Mouse (Mus musculus) thymus, adult 18-20 months (tissue): Measurements from ENCODE around the gene Nicn1.
"Not testable (repeated sequence)": the region's sequence is repeated elsewhere in the genome, so short reads cannot be mapped to it uniquely, and the experiment has no call there.

ENCODE experiments used
- DNase-seq, 2 experiments: peaks; one replicate each; pipeline ENCODE4 v3.0.0; 2022; ENCODE audit warnings: mixed read lengths in 2 of 2

Gene Nicn1

DNA sequence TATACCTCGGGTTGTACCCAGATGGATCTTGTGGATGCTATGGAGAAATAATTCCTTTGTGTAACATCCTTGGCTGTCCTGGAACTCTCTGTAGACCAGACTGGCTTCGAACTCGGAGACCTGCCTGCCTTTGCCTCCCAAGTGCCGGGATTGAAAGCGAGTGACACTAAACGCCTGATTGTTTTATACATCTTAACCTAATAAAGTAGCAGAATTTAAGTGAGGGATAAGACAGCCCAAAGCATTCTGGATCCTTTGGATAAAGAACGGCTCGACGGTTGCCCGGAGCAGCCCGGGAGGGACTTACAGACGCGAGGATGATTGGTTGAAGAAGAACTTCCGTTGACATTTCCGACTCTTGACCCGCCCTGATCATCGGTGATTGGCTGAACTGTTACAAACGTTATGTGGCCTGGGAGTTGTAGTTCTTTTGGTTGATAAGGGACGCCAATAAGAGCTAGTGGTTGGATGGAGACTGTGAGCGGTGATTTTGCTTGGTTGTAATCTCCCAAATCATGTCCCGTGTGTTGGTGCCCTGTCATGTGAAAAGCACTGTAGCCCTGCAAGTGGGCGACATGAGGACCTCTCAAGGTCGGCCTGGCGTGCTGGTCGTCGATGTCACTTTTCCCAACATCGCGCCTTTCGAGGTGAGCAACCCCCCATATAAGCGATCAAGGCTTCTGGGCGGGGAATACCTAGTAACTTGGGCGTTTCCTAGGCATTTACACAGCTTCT is at the start of gene Nicn1:
Gene Nicn1, plus strand, starts transcription at position 414 of the 735 bp plus-strand sequence.
- DNase-seq: peak; percentile 81 to 89

DNA sequence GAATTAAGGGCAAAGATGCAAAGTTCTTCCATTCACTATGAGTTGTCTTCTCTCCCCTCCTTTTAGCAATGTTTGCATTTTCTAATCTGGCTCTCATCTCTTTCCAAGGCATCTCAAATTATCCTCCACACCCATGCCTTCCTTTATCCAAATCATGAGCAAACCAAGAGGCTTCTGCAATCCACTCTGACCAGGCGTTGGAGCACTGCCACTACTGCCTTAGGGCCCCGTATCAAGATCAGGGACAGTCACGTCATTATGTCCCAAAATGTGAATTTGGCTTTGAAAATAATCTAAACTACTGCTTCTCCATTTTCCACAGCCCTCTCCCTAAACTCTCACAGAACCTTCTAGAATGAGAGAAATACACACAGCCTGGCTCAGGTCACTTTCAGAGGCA is 45.7 kb upstream of the Nicn1 start:
- no peak for DNase-seq

DNA sequence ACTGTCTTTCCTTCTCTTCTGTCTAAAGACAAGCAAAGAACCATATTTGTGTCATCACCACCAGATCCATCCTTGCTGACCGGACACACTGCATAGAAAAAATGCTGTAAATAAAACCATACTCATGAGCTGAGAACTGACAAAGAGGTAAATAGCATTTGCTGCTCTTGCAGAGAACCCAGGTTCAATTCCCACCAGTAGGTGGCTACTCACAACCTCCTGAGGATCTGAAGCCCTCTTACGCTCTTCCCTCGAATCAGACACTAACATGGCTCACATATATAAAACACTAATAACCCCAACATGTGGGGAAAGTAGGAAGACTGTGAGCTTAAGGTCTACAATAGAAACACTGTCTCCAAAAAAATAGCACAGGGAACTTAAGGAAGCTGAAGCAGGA is 45.2 kb upstream of the Nicn1 start:
- no peak for DNase-seq

DNA sequence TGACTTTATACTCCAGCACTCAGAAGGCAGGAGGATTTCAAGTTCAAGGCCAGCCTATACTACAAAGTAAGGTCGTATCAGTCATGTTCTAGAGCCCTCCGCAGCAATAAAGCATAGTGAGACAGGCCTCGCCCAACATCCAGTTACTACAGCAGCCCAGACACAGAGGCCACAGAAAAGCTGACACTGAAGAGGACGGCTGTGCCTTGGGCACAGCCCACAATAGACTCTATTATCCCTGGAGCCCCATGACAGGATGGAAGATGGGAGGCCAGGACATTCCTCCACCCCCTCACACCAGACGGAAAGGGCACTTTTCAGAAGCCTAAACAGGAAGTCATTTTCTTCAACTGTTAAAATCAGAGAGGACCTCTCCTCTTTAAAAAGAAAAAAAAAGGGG is 41.3 kb upstream of the Nicn1 start:
- DNase-seq: no peak

DNA sequence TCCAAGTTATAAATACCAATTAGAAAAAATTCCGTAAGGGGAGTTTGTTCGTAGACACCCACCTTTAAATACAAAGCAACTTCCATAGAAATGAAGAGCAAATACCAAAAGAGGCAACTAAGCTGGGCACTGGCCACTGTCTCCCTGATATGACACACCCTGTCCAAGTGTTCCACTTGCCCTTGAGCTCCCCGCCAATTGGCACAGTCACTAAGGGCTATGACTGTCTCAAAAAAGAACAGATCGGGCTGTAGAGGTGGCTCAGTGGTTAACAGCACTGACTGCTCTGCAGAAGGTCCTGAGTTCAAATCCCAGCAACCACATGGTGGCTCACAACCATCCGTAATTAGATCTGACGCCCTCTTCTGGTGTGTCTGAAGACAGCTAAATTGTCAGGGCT is 38.4 kb upstream of the Nicn1 start:
- DNase-seq: no peak

DNA sequence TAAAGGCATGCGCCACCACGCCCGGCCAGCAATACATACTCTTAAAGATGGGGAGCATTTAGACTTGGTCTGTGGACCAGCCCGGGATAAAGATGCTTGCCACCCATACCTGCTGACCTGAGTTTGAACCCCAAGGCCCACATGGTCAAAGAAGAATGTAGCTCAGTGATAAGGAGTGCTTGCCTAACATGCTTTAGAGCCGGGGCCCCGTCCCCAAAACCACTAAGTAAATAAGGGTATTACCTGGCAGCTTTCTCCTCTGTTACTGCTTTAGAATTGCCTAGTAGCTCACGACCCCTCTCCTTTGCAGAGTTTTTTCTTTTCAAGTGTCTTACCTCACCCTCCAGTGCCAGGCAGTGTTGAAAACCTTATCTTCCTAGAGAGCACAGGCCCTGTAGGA is 37.5 kb upstream of the Nicn1 start:
- DNase-seq: no peak

DNA sequence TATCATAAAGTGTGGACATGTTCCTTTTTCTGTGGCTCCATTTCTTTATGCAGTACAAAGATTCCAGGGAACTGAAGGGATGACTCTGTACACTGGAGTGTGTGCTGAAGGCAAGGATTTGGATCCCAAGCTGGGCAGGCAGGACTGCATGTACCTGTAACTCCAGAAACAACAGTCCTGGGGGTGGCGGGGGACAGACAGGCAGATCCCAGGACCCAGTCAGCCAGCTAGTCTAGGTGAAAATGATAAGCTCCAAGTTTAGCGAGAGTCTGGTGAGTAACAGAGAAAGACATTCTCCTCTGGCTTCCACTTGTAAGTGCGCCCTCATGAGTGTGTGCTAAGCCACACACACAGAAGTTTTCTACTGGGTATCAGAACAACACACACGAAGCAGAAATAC is 29.7 kb upstream of the Nicn1 start:
- DNase-seq: no peak

DNA sequence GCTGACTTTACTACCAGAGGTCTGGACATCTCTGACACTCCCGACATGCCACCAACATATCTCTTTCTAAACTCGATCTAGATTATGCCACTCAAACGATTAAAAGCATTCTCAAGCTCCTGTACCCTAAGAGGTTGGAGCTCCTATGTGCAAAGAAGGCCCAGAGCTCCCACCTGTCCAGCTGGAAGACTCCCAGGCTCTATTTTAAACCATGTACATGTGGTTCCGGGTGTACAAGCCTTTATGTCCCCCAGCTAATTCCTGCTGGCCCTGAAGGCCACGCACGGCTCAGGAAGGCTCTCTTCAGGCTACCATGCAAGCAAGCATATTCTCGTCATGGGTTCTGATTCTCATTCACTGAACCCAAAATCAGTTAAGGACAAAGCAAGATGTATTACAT is 28.4 kb upstream of the Nicn1 start:
- no peak for DNase-seq

DNA sequence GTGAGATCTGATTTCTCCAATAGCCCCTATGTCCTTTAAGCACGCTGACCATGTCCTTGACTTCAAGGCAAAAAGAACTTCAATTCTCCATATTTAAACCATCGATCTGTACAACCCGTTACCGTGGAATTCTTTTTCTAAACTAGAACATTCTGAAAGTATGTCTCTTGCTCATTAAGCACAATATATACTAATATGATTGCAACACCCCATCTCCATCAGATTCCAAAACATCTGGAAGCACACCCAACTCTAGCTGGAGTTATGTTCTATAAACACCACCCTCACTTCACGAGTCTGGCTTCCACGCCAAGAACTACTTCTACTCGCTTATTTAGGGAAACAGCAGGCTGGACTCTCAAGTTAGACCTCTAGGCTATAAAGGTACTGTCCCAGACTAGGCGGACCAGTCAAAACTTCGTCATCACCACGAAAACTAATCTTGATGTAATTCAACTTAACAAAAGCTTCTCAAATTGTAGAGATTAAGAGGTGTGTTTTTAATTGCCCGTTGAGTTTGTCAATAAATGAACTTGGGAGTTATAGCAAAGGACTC is 27.7 kb upstream of the Nicn1 start:
- DNase-seq: no peak

DNA sequence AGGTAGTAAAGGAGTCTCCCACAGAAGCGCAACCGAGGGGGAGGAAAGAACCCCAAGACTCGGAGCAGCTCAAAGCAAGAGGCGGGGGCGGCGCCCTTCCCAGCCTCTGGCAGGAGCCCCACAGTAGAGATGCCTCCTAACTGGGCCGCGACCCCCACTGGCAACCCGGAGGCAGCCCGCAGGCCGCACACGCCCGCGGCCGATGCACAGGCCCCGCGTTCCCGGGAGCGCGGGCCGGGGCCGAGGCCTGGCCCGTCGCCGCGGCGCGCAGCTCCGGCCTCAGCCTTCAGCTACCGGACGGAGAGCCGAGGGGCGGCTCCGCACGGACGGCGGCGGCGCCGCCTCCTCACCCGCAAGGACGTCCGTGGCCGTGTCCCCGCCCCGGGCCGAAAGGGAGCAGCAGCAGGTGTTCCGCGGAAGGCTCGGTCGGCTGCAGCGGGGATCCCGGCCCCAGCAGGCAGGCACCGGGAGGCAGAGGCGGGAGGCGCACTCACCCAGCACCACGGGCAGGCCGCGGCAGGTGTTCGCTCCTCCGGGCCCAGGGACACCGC is 27.0 kb upstream of the Nicn1 start:
- peak; percentile 37 to 68 for DNase-seq

DNA sequence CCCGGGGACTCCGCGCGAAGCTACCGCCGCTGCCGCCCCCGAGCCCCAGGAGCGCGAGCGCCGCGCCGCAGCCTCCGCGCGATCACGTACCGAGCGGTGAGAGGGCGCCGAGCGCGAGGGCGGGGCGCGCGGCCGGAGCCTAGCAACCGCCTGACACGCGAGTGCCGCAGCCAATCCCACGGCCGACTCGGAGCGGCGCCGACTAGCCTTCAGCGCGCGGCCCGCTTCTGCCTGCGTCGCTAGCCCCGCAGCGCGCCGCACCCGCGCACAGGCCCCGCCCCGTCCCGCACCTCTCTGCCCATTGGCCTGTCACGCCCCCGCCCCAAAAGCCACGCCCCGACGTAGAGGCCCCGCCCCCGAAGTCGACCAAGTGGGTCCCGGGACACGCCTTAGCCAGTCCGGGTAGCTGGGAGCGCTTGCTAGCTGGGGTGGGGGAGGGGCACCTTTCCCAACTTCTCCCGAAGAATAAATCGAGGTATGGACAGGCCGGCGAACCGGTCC is 26.5 kb upstream of the Nicn1 start, which contains the start of gene Dag1:
Gene Dag1, minus strand, starts transcription at position 269 of the 501 bp plus-strand sequence.
- peak; percentile 91 to 93 for DNase-seq

DNA sequence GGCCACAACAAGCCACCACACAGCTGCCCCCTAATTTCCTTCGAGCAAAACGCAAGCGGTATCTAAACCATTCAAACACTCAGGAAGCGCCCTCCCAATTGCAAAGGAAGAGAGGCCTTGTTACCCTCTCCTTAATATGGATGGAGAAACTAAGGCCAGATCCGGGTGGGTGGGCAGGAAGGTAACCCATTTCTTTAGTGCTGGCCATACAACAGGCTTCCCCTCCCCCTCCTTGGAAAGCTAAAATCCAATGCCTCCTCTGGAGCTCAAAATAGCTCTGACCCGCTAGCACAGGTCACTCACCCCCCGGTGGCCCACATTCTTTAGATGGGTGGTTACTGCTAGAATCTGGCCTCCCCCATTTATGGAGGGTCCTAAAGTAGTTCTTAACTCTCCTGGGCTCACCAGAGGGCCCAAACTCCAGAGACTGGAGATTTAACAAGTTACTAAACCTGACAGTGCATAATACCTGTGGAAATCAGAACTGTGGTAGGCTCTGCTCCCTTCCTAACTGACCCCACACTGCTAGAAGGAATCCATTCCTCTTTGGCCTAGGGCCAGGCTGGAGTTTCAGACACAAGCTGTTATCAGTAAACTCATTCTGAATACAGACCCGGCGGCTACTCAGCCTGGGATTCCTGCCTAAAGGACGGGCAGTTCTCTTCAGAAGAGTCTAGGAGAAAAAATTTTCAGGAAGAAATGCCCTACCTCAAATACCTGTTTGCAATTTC is 25.9 kb upstream of the Nicn1 start:
- DNase-seq: no peak

DNA sequence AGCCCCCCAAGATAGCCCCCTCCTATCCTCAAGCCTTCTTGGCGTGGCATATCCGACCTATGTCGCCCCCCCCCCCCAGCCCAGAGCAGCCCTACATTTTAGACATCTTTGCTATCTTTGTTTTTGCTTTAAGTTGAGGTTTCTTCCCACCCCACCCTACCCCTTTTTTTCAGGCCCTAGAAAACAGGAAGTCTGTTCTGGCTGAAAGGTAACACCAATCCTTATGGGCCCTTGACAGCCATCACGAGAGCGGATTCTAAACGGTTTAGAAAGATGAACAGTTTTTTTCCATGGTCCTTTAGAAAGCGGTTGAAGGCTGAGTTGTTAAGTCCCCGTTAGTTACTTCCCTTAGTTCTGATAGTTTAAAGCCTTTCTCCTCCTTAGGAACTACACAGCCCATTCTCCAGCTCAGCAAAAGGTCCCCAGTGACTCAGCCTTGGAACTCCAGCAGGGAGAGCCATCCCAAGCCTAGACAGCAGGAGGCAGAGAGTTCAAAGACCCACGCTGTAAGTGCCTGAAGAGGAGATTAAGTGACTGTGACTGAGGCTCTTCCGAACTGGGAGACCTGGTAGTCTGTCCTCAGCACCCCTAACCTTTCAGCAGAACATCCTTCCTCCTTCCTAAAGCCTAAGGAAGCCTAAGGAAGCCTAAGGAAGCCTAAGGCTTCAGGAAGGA is 23.8 kb upstream of the Nicn1 start:
- DNase-seq: no peak

DNA sequence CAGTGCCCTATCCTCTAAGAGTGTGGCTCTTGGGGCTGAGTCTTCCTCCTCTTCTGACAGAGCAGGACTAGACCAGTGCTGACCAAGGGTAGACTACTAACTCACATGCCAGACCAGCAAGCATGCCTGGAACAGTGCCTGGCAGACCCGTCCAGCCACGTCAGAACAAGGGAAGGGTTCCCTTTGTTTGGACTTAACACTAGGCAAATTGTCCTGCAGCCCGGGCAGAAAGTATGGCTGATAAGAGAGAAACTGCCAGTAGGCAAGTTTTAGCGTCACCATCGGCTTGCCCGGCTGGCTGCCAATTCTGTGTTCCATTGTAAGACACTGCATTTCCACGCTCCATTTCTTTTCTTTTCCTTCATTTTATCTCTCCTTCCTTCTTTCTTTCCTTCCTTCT is 22.5 kb upstream of the Nicn1 start:
- no peak for DNase-seq

DNA sequence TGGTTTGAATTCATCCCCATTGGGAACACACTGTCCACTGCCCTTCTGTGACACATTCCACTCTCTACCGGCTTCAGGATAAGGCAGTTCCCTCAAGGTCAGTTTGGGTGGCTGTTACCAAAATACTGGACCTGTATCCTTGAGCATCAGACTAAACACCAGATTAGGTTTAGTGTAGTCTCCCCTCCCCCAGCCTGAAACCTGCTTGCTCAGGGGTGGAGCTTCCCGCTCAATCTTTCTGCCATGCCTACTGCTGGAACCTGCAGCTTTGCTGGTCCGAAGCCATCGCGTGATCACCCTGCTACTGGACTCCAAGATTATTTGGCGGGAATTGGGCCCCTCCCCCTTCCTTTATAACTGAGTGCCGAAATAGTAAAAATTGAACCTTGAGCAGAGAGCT is 21.5 kb upstream of the Nicn1 start:
- DNase-seq: not testable (repeated sequence)

DNA sequence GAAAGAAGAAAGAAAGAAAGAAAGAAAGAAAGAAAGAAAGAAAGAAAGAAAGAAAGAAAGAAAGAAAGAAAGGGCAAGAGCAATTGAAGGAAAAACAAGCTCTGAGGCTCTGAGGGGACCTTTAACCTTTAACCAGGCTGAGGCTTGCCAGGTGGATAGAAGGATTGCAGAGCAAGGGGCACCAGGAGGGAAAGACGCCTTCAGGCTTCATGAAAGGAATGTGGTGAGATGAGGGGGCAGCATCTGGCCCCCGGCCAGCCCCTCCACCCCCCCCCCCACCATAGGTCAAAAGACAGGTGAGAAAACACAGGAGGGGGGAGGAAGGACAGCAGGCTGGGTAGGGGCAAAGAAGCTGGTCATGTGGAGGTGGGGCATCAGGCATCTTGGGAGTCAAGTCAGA is 18.3 kb upstream of the Nicn1 start:
- DNase-seq: no peak

DNA sequence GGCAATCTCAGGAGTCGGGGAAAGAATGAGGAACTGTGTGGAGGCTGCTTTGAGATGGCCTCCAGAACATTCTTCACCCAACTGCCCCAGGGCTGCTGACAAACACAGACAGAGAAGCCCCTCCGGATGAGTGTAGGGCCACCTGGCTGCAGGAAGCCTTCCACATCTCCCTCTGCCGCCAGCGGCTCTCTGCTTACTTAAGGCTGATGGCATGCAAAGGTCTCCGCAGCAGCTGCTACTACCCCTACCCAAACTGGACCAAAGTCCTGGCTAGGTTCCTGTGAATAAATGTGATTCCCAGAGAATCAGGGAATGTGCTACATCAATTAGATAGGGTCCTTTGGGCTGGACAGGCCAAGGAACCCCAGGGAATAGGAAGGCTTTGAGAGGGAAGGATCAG is 17.5 kb upstream of the Nicn1 start:
- no peak for DNase-seq

DNA sequence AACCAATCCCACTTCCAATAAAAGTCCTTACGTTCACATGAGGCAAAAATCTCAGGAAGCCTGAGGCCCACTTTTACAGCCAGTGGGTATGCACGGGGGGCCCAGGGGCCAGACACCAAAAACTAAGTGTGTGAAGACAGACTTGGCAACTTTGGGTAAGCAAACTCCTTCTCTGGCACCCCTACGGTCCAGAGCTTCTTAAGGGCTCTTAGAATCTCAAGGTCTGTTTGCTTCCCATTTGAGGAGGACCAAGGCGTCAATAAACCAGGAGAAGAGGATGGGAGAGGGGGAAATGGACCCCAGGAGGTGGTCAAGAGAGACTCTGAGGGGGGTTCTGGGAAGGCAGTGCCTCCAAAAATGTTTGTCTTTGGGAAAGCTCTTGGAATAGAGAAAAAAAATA is 16.7 kb upstream of the Nicn1 start:
- no peak for DNase-seq

DNA sequence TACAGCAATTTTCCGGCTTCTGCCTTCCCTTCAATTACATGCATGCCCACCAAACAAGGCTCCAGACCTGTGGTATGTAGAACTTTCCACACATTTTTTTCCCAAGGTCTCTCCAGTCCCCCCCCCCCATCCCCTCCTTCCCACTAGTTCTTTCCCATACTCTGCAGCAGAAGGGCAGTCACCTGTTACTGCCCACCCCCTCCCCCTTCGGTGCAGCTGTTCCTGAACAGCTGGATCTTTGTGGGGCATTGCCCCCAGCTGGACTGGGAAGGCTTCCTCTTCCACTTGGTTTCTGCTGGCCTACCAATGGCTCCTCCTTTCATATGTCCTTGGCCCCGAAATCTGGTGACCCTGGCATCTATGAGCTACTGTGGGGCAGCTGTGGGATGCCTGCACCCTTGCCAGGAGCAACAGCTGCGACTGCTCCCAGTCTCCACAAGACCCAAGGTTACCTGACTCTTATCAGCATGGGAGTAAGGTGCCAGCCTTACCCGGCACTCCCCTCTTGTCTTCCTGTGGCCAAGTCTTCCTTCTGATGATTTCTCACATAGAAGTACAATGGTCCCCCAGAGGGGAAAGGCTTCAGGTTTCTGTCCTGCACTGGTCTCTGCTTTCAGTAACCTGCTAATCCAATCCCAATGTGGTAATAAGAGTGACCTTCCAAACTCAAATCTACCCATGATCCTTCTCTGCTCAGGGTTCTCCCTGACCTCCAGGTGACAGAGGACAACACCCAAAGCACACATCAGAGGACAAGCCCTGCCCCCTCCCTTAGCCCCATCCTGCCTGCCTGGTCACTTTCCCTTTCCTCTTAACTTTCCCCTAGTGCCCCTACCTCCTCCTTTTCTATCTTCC is 15.5 kb upstream of the Nicn1 start:
- DNase-seq: no peak

DNA sequence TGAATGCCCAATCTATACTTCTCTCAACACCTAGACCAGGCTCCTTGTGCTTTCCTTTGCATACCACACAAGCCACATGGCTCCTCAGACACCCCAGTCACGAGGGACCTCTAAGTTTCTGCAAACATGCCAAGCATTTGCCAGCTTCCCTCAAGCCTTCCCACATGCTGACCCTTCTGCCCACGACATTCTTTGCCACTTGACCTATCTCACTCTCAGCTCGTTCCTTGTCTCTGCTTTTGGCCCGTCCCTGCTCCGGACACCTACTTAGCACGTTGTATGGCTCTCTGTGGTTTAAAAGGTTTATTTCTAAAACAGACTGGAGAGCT is 14.9 kb upstream of the Nicn1 start:
- no peak for DNase-seq

DNA sequence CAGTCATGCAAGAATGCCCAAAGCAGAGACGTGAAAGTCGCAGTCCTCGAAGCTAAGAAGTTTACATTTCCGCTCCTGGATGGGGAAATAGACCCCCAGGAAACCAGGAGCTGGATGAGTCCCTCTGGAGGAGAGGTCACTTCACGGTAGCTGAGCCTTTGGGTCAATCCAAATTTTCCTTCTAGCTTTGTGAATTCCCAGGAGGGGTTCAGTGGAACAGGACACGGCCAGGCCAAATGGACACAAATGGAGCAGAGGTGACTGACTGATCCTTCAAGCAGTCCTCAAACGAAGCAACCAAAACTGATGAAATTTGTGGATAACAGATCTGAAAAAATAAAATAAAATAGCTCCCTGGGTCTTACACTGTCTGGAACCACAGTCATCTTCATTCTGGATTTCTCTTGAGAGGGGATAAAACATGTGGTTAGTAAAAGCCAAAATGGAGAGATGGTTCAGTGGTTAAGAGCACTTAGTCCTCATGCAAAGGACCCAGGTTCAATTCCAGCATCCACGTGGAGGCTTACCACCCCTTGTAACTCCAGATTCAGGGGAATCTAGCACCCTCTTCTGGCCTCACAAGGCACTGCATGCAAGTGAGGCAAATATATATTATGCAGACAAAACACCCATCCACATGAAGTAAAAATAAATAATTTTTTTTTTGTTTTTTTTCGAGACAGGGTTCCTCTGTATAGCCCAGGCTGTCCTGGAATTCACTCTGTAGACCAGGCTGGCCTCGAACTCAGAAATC is 11.4 kb upstream of the Nicn1 start:
- no peak for DNase-seq
